Mouse (Mus musculus) limb, embryonic 11.5 days (tissue): ENCODE data around the gene Eya3. TPM values are rescaled to one million over a fixed set of nuclear protein-coding genes. Genes with fewer than 3 reads are reported as not detected.

ENCODE experiments used
- ATAC-seq: fragments of 200-750 bp; cut with Nextera tagmentation; 2 replicates; pipeline ENCODE4 v1.8.0; 2017; ENCODE audit warnings: low read depth; ENCODE audit not compliant: insufficient number of reproducible peaks, low FRiP score, low TSS enrichment
- DNase-seq: peaks from one replicate; pipeline ENCODE4 v3.0.0-alpha.2; 2015; ENCODE audit warnings: low spot score
- H3K27ac ChIP-seq: fragments of 300-500 bp; sonication (generic); replicated peaks from 2 replicates; pipeline ENCODE4 v1.5.1; 2014; ENCODE audit warnings: low read depth, mild to moderate bottlenecking, low read length
- H3K27me3 ChIP-seq: fragments of 300-500 bp; sonication (generic); 2 replicates; pipeline ENCODE4 v1.6.1; 2014; ENCODE audit warnings: mild to moderate bottlenecking, low read length, mixed read lengths; ENCODE audit not compliant: control insufficient read depth, insufficient read depth
- H3K36me3 ChIP-seq: fragments of 300-500 bp; sonication (generic); 2 replicates; pipeline ENCODE4 v1.6.1; 2014; ENCODE audit warnings: mild to moderate bottlenecking, low read length, moderate library complexity, mixed read lengths; ENCODE audit not compliant: control insufficient read depth, insufficient read depth
- H3K4me1 ChIP-seq: fragments of 300-500 bp; sonication (generic); 2 replicates; pipeline ENCODE4 v1.6.1; 2014; ENCODE audit warnings: low read length, mixed read lengths; ENCODE audit not compliant: control insufficient read depth, insufficient read depth
- H3K4me2 ChIP-seq: fragments of 300-500 bp; sonication (generic); 2 replicates; pipeline ENCODE4 v1.6.1; 2014; ENCODE audit warnings: low read depth, mild to moderate bottlenecking, moderate library complexity; ENCODE audit not compliant: severe bottlenecking
- H3K4me3 ChIP-seq: fragments of 300-500 bp; sonication (generic); 2 replicates; pipeline ENCODE4 v1.5.1; 2014; ENCODE audit warnings: low read depth, low read length
- H3K9ac ChIP-seq: fragments of 300-500 bp; sonication (generic); 2 replicates; pipeline ENCODE4 v1.6.1; 2014; ENCODE audit warnings: mild to moderate bottlenecking, low read length
- H3K9me3 ChIP-seq: fragments of 300-500 bp; sonication (generic); 2 replicates; pipeline ENCODE4 v1.6.1; 2016; ENCODE audit warnings: low read length; ENCODE audit not compliant: control insufficient read depth
- WGBS: fragments of 180-500 bp; shearing (Covaris S2); extraction: QIAGEN DNeasy Blood & Tissue Kit; methylation state at CpG from one replicate; pipeline ENCODE4 v1.1.7; 2014; 5-methylcytosine and 5-hydroxymethylcytosine counted together
- polyA plus RNA-seq: library from polyadenylated mRNA; unstranded; fragments of >200 nt; fragmentation: Nextera tagmentation; extraction: Ambion mirVana; gene quantifications from 2 replicates; pipeline ENCODE4 v1.2.1, GENCODE M21; 2014

The Eya3 gene
- polyA plus RNA-seq, 1 experiment from 2014 or later: 40.1 TPM

DNA sequence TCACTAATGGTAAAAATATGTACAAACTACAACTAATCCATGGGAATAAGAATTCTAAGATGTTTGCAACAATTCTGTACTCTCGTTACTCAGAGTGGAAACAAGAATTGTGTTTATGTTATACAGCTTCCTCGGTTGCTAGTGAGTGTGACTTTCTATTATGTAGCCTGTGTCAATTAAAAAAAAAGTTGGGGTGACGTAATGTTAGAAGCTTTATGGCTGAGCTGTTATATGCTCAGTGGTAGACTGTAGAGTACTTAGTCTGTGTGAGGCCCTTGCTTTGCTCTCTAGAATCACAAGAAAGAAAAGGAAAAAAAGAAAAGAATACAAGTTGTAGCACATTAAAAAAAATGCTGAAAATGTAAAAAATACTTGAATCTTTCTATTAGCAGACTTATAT is 15.0 kb downstream of the Eya3 start:
- Histone ChIP-seq H3K9me3 (no peaks in the 10 kb centered on the region), H3K4me1 (no peaks in the 10 kb centered on the region), H3K27ac (no peak overlapping the region), H3K9ac (no peak overlapping the region), H3K4me3 (no peak overlapping the region), H3K36me3 (no peaks in the 10 kb centered on the region; the same call in 1 of the 2 replicates), H3K4me2 (no peak overlapping the region), H3K27me3 (no peaks in the 10 kb centered on the region)
- 80% methylated on average over 3 of the region's 3 CpGs for WGBS
- no peak for ATAC-seq
- no peak for DNase-seq

DNA sequence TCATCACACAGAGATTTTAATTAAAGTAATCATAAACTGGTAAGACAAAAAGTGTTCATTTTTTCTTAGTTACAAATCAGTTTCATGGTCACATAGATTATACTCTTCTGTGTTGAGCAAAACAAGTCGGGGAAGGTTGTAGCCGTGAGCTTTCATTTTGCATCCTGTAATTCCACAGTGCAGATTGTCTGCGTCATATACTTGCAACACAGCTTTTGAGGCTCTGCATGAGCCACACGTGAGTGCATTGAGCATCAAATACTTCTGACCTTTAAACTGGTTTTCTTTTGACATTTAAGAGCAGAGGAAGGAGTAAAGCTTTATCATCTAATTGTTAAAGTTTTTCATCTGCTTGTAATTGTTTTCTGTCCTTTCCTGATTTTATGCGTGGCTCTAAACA is 16.5 kb downstream of the Eya3 start:
- no peak overlapping the region for H3K4me2 ChIP-seq
- H3K36me3 ChIP-seq: no peaks in the 10 kb centered on the region; the same call in 1 of the 2 replicates
- 87% methylated on average over 5 of the region's 5 CpGs for WGBS
- H3K9ac ChIP-seq: no peak overlapping the region
- no peak for ATAC-seq
- no peaks in the 10 kb centered on the region for H3K27me3 ChIP-seq
- H3K27ac ChIP-seq: no peak overlapping the region
- H3K9me3 ChIP-seq: no peaks in the 10 kb centered on the region
- H3K4me1 ChIP-seq: no peaks in the 10 kb centered on the region
- no peak overlapping the region for H3K4me3 ChIP-seq
- DNase-seq: no peak

DNA sequence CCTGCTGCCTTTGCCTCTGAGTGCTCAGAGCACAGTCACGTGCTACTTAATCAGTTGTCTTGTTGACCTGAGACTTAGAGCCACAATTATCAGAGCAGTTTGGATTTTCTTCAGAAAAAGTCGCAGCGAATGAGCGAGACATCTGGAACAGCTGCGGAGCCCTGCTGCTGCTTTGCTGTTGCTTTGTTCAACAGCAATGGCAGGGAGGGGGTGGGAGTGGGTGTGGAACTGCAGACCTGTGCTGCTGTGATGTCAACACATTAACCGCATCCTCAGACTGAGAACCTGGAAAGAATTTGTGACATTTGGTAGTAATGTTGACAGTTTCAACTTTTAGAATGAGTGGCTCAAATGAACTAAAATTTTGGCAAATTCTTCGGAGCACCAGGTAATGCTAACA is 20.3 kb downstream of the Eya3 start:
- Histone ChIP-seq H3K27ac (no peak overlapping the region), H3K36me3 (no peaks in the 10 kb centered on the region; the same call in 1 of the 2 replicates), H3K9me3 (no peaks in the 10 kb centered on the region), H3K9ac (no peak overlapping the region), H3K4me3 (no peak overlapping the region), H3K4me2 (no peak overlapping the region), H3K4me1 (no peaks in the 10 kb centered on the region), H3K27me3 (no peaks in the 10 kb centered on the region)
- DNase-seq (no peak), ATAC-seq (no peak)
- 86% methylated on average over 7 of the region's 7 CpGs for WGBS

DNA sequence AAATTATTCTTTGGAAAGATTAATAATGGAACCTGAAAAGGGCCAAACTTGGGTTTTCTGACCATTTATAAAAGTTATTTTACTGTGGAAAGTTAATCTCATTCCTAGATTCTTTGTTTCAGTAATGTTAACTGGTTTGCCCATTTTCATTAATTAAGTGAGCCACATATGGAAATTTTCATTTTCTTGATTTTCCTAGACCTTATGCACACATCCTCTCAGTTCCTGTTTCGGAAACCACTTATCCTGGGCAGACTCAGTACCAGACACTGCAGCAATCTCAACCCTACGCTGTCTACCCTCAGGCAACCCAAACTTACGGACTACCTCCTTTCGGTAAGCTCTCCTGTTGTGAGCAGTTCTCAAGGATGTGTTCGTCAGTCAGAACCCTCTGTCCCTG is 33.9 kb downstream of the Eya3 start:
- Histone ChIP-seq H3K27me3 (no peaks in the 10 kb centered on the region), H3K4me1 (no peaks in the 10 kb centered on the region), H3K36me3 (peaks cover 14% of the 10 kb centered on the region), H3K27ac (no peak overlapping the region), H3K4me2 (no peak overlapping the region), H3K4me3 (no peak overlapping the region), H3K9ac (no peak overlapping the region), H3K9me3 (no peaks in the 10 kb centered on the region)
- 93% methylated on average over 5 of the region's 5 CpGs for WGBS
- DNase-seq (no peak), ATAC-seq (no peak)

DNA sequence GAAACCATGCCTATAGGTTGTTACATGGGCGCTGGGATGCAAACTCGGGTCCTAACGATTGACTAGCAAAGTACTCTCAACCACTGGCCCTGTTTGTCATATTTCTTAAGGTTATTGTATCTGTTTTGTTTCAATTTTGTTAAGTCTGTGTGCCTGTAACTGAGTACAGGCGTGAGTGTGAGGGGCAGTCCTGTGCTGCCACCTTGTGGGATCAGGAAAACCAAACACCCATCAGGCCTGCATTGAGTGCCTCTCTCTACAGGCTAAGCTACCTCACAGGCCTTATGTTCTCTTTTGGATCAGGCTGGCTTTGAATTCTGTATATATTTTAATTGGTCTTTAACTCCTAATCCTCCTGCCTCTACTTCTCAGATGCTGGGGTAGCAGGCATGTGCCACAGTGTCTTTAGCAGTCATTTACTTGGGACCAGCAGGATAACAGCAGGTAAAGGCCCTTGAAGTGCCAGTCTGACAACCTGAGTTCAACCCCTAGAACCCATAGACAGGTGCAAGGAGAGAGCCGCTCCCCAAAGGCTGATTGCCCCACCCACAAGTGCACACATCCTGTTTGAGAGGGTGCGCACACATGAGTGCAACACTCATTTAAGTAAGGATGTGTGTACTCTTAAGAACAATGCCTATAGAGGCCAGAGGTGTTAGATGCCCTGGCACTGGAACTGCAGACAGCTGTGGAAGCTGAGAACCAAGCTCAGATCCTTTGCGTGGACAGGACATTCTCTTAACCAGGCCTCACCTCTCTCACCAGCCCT is 38.2 kb downstream of the Eya3 start:
- Histone ChIP-seq H3K36me3 (peaks cover 11% of the 10 kb centered on the region; the same call in 1 of the 2 replicates), H3K9me3 (no peaks in the 10 kb centered on the region), H3K9ac (no peak overlapping the region), H3K4me2 (no peak overlapping the region), H3K27ac (no peak overlapping the region), H3K4me3 (no peak overlapping the region), H3K27me3 (no peaks in the 10 kb centered on the region), H3K4me1 (no peaks in the 10 kb centered on the region)
- 85% methylated on average over 7 of the region's 7 CpGs for WGBS
- ATAC-seq (no peak), DNase-seq (no peak)

DNA sequence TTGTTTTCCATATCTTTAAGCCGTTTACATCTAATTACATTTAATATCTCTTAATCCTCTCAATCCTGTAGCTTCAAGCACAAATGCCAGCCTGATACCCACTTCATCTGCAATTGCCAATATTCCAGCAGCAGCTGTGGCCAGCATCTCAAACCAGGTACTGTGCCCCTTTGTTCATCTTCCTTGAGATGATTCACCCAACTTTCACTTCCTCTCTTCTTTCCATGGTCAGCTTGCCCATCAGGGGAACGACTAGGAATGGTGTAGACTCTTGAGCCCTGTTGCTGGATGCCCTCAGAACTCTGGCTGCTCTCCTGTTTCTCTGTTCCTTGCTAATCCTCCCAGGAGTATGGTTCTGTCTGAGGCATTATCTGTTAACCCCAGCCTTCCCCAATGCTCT is 50.8 kb downstream of the Eya3 start:
- Histone ChIP-seq H3K4me2 (no peak overlapping the region), H3K4me1 (no peaks in the 10 kb centered on the region), H3K9me3 (no peaks in the 10 kb centered on the region), H3K27ac (no peak overlapping the region), H3K4me3 (no peak overlapping the region), H3K27me3 (no peaks in the 10 kb centered on the region), H3K9ac (no peak overlapping the region), H3K36me3 (peaks cover 9% of the 10 kb centered on the region)
- ATAC-seq: no peak
- DNase-seq: no peak
- WGBS: 89% methylated on average over 2 of the region's 2 CpGs

DNA sequence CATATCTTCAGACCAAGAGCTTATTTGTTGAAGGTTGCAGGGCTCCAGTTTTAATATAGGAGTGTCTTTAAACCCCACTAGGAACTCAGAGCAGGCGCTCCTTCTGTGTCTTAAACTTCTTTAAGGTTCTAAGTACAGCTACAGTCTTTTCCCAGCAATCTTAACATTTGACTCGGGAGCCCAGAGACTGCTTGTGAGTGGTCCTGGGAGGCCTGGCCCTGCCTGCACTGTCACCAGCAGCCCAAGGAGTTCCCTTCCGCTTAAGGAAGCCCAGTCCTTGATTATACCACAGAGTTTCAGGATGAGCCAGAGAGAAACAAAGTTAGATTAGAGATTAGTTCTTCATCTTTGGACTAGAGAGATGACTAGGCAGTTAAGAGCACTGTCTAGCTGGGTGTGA is 54.6 kb downstream of the Eya3 start:
- Histone ChIP-seq H3K4me2 (no peak overlapping the region), H3K4me3 (no peak overlapping the region), H3K9ac (no peak overlapping the region), H3K27me3 (no peaks in the 10 kb centered on the region), H3K36me3 (peaks cover 12% of the 10 kb centered on the region; the same call in 1 of the 2 replicates), H3K27ac (no peak overlapping the region), H3K9me3 (no peaks in the 10 kb centered on the region), H3K4me1 (no peaks in the 10 kb centered on the region)
- DNase-seq (no peak), ATAC-seq (no peak)
- 91% methylated on average over 3 of the region's 3 CpGs for WGBS

DNA sequence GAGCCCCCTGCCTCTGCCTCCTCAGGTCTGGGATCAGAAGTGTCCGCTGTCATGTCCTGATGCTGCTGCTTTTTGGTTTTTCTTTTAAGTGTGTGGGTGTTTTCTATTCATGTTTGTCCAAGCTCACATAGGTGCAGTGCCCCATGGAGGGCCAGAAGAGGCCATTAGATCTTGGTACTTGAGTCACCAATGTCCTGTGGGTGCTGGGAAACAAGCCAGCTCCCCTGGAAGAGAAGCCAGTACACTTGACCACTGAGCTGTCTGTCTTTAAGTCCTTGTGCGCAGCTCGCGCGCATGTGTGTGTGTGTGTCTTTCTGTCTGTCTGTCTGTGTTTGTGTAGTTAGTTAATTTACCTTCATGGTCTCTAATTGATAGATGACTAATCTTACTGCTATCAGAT is 63.3 kb downstream of the Eya3 start:
- DNase-seq (no peak), ATAC-seq (no peak)
- no peak overlapping the region for H3K4me3 ChIP-seq
- H3K9me3 ChIP-seq: no peaks in the 10 kb centered on the region
- H3K27me3 ChIP-seq: no peaks in the 10 kb centered on the region
- no peak overlapping the region for H3K27ac ChIP-seq
- WGBS: 98% methylated on average over 5 of the region's 5 CpGs
- H3K4me1 ChIP-seq: no peaks in the 10 kb centered on the region
- H3K9ac ChIP-seq: no peak overlapping the region
- H3K36me3 ChIP-seq: peaks cover 14% of the 10 kb centered on the region; the same call in 1 of the 2 replicates
- no peak overlapping the region for H3K4me2 ChIP-seq

DNA sequence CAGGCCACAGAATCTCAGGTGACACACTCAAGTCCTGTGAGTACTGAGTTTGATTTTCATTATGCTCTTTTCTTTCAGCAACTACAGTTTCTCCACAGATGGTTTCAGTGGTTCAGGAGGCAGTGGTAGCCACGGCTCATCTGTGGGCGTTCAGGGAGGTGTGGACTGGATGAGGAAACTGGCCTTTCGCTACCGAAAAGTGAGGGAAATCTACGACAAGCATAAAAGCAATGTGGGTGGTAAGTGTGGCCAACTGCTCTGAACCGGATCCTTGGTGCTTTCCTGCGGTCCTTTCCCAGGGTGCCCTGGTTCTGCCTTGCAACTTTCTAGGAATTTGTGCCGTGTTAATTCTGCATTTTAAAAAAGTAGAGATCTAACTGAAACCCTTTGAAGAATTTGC is 68.1 kb downstream of the Eya3 start:
- ATAC-seq (no peak), DNase-seq (no peak)
- Histone ChIP-seq H3K9me3 (no peaks in the 10 kb centered on the region), H3K9ac (no peak overlapping the region), H3K4me1 (no peaks in the 10 kb centered on the region), H3K4me3 (no peak overlapping the region), H3K4me2 (no peak overlapping the region), H3K27me3 (no peaks in the 10 kb centered on the region), H3K27ac (no peak overlapping the region), H3K36me3 (peaks cover 29% of the 10 kb centered on the region; the same call in 1 of the 2 replicates)
- WGBS: 96% methylated on average over 8 of the region's 8 CpGs
